Comparison of ENCODE assay signal across 17 mouse cellular contexts in the genomic region with DNA sequence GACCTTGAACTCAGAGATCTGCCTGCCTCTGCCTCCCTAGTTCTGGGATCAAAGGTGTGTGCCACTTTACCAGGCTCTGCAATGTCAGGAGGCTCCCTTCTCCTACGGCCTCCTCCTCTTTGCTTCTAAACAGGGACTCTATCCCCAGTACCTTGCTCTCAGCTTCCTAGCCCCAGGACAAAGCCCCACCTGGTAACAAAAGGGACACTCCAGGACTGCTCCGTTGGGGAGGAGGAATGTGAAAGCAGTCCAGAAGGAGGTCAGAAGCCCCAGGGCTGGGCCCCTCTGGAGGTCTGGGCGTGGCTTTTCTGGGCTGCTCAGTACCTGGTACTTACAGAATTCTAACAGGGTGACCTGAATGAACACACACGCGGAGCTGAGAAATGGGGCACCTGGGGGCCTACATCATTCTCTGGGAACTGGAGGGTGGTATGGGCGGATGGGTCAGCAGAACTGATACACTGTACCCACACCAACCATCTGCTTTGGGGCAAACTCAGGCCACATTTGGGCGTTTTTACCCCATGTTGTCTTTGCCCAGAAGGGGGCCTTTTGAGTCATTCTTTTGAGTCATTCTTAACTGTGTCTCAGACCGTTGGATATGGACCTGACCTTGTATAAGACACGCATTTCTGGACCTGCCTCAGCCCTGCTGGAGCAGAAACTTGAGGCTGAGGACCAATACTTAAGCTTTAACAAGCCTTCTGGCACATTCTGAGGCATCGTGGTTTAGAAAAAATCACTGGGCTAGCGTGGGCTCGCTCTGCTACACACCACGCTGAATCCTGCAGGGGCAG. TPM values are rescaled to one million over a fixed set of nuclear protein-coding genes. Genes with fewer than 3 reads are reported as not detected.
A peak's percentile ranks its signal among the peaks of the same experiment; 100 is the strongest.
DNase-seq lines count a peak whose midpoint lies in the region; ATAC-seq and TF ChIP-seq lines count a peak whose summit lies in the region.
"Had no signal": no experiment of that assay in that cellular context is flagged by ENCODE, and none has a peak within 500 bp of the region (broad histone marks: within the 10 kb centered on the region; RNA-seq: fewer than 3 reads in every experiment).

No protein-coding gene starts in this region.

- no peak for DNase-seq in heart, postnatal 4 days
- peak; percentile 42 for DNase-seq in 3134 (ENCODE audit: extremely low read depth, insufficient read length, low spot score)
- DNase-seq in ES-CJ7 (ENCODE audit: low read depth, low spot score) = peak; percentile 88
- DNase-seq in layer of hippocampus, postnatal 36 days = no peak
- DNase-seq in urinary bladder, postnatal 14 days (ENCODE audit: low spot score) = no peak
- DNase-seq: adrenal gland, postnatal 10 days; cerebellum, adult 11-12 months; kidney, adult 11 months; thymus, postnatal 14 days had no signal

- 68% methylated on average over 13 of the region's 13 CpGs for WGBS in heart, embryonic 13.5 days
- 68% methylated on average over 13 of the region's 13 CpGs for WGBS in intestine, postnatal 0 days

- peaks cover 82% of the 10 kb centered on the region for H3K4me1 ChIP-seq in heart, embryonic 13.5 days
- peaks cover 32% of the 10 kb centered on the region for H3K4me1 ChIP-seq in intestine, postnatal 0 days (replicated peaks; ENCODE audit: control insufficient read depth, insufficient read depth, low read length)

- no peak overlapping the region for H3K4me3 ChIP-seq in heart, embryonic 13.5 days
- H3K4me3 ChIP-seq in intestine, postnatal 0 days (ENCODE audit: low read depth, low read length) = no peak overlapping the region
- H3K4me3 ChIP-seq: hindbrain, embryonic 12.5 days; lung, embryonic 15.5 days; midbrain, embryonic 15.5 days had no signal

- no peaks in the 10 kb centered on the region; the same call in 1 of the 2 replicates for H3K27me3 ChIP-seq in heart, embryonic 13.5 days (replicated peaks)
- H3K27me3 ChIP-seq in intestine, postnatal 0 days (replicated peaks; ENCODE audit: control insufficient read depth, insufficient read depth, low read length) = no peaks in the 10 kb centered on the region
- H3K27me3 ChIP-seq: lung, embryonic 15.5 days; midbrain, embryonic 15.5 days had no signal

- no peaks in the 10 kb centered on the region for H3K9me3 ChIP-seq in heart, embryonic 13.5 days
- no peaks in the 10 kb centered on the region for H3K9me3 ChIP-seq in intestine, postnatal 0 days (ENCODE audit: control insufficient read depth)
- H3K9me3 ChIP-seq: hindbrain, embryonic 12.5 days; lung, embryonic 15.5 days; midbrain, embryonic 15.5 days had no signal

- peak; percentile 37 for TF ChIP-seq CTCF in intestine, postnatal 0 days (IDR thresholded peaks at IDR 0.05; ENCODE audit: low read depth)

- no peak overlapping the region for H3K4me2 ChIP-seq in heart, embryonic 13.5 days
- H3K4me2 ChIP-seq in intestine, postnatal 0 days (replicated peaks; ENCODE audit: low read depth) = peak overlapping the region; percentile 6; the same call in 1 of the 2 replicates
- H3K4me2 ChIP-seq: hindbrain, embryonic 12.5 days had no signal

- H3K9ac ChIP-seq in heart, embryonic 13.5 days = peak overlapping the region; percentile 74
- no peak overlapping the region for H3K9ac ChIP-seq in intestine, postnatal 0 days (ENCODE audit: low read depth, low read length)
- H3K9ac ChIP-seq: hindbrain, embryonic 12.5 days; lung, embryonic 15.5 days; midbrain, embryonic 15.5 days had no signal

- H3K36me3 ChIP-seq in heart, embryonic 13.5 days = no peaks in the 10 kb centered on the region
- H3K36me3 ChIP-seq in intestine, postnatal 0 days (ENCODE audit: control insufficient read depth, insufficient read depth) = no peaks in the 10 kb centered on the region
- H3K36me3 ChIP-seq: hindbrain, embryonic 12.5 days; lung, embryonic 15.5 days; midbrain, embryonic 15.5 days had no signal

- ATAC-seq in heart, embryonic 13.5 days (ENCODE audit: extremely low read depth, insufficient number of reproducible peaks, low FRiP score, low TSS enrichment) = no peak
- ATAC-seq in intestine, postnatal 0 days = no peak
- ATAC-seq: forebrain, embryonic 16.5 days had no signal

- no peak overlapping the region for H3K27ac ChIP-seq in heart, embryonic 13.5 days (replicated peaks)
- H3K27ac ChIP-seq in intestine, postnatal 0 days (ENCODE audit: low read depth, low read length) = no peak overlapping the region; the same call in 1 of the 2 replicates
- H3K27ac ChIP-seq: hindbrain, embryonic 12.5 days; midbrain, embryonic 15.5 days had no signal

RNA-seq across cellular contexts. Expression of a gene that starts 13.1 kb away (rescaled TPM):
- 3,602 and 4,207 TPM in 2 replicates for polyA plus RNA-seq in heart, embryonic 13.5 days (2015; fragmentation: Nextera tagmentation; extraction: Ambion mirVana)
- total RNA-seq in heart, postnatal 4 days (2021) = 1,000 to 10,000 TPM; 2,021 to 2,289 TPM
- polyA plus RNA-seq in intestine, postnatal 0 days (2015; fragmentation: Nextera tagmentation; extraction: Ambion mirVana) = 3.1 and 4.1 TPM in 2 replicates
- total RNA-seq in layer of hippocampus, postnatal 36 days (2021) = 1 to 10 TPM; 2.1 to 3.5 TPM
- total RNA-seq: granulocyte monocyte progenitor cell, adult 5-6 weeks had no signal
- polyA plus RNA-seq: forebrain, embryonic 16.5 days had no signal

RNA-seq across cellular contexts. Expression of a gene that starts 26.1 kb away (rescaled TPM):
- polyA plus RNA-seq in heart, embryonic 13.5 days (2015; fragmentation: Nextera tagmentation; extraction: Ambion mirVana) = 4.0 and 4.4 TPM in 2 replicates
- total RNA-seq in heart, postnatal 4 days (2021) = 10 to 100 TPM in 1 of 2 experiments, 1 to 10 TPM in 1; 7.3 to 10.3 TPM
- polyA plus RNA-seq in intestine, postnatal 0 days (2015; fragmentation: Nextera tagmentation; extraction: Ambion mirVana) = 208 and 224 TPM in 2 replicates
- under 1 TPM; 0.62 to 0.73 TPM for total RNA-seq in layer of hippocampus, postnatal 36 days (2021)
- total RNA-seq: granulocyte monocyte progenitor cell, adult 5-6 weeks; megakaryocyte, adult 5-6 weeks had no signal

RNA-seq across cellular contexts. Expression of a gene that starts 26.4 kb away (rescaled TPM):
- polyA plus RNA-seq in heart, embryonic 13.5 days (2015; fragmentation: Nextera tagmentation; extraction: Ambion mirVana) = 67.1 and 75.3 TPM in 2 replicates
- total RNA-seq in heart, postnatal 4 days (2021) = 10 to 100 TPM; 40.7 to 43.8 TPM
- 22.0 and 22.5 TPM in 2 replicates for polyA plus RNA-seq in intestine, postnatal 0 days (2015; fragmentation: Nextera tagmentation; extraction: Ambion mirVana)
- total RNA-seq in layer of hippocampus, postnatal 36 days (2021) = 10 to 100 TPM; 14.0 to 16.6 TPM

RNA-seq across cellular contexts. Expression of a gene that starts 43.8 kb away (rescaled TPM):
- polyA plus RNA-seq in heart, embryonic 13.5 days (2015; fragmentation: Nextera tagmentation; extraction: Ambion mirVana) = 5,554 and 6,221 TPM in 2 replicates
- 1,000 to 10,000 TPM; 6,684 to 7,230 TPM for total RNA-seq in heart, postnatal 4 days (2021)
- polyA plus RNA-seq in intestine, postnatal 0 days (2015; fragmentation: Nextera tagmentation; extraction: Ambion mirVana) = 56.8 and 73.9 TPM in 2 replicates
- 1 to 10 TPM in 1 of 2 experiments, under 1 TPM in 1; 0.60 to 1.1 TPM for total RNA-seq in layer of hippocampus, postnatal 36 days (2021)
- total RNA-seq: granulocyte monocyte progenitor cell, adult 5-6 weeks; megakaryocyte, adult 5-6 weeks had no signal

Comparison
In these comparisons a context has a peak if more than half of its experiments do, and no peak if none do; other contexts are left out.
1. DNase-seq: peak in 3134 (single experiment) and ES-CJ7 (single experiment); none in heart, postnatal 4 days (single experiment), layer of hippocampus, postnatal 36 days (0 of 2) and urinary bladder, postnatal 14 days (single experiment).
2. RNA of a gene that starts 13.1 kb away (total RNA-seq): 2,021 to 2,289 TPM in heart, postnatal 4 days; 2.1 to 3.5 TPM in layer of hippocampus, postnatal 36 days; every median in the first group is over 100 times any median in the second.
3. RNA of a gene that starts 26.1 kb away (total RNA-seq): 7.3 to 10.3 TPM in heart, postnatal 4 days; 0.62 to 0.73 TPM in layer of hippocampus, postnatal 36 days; every median in the first group is over 4 times any median in the second.